Mouse (Mus musculus): Measurements from ENCODE around the gene Lrrfip1.

Lrrfip1 gene

DNA sequence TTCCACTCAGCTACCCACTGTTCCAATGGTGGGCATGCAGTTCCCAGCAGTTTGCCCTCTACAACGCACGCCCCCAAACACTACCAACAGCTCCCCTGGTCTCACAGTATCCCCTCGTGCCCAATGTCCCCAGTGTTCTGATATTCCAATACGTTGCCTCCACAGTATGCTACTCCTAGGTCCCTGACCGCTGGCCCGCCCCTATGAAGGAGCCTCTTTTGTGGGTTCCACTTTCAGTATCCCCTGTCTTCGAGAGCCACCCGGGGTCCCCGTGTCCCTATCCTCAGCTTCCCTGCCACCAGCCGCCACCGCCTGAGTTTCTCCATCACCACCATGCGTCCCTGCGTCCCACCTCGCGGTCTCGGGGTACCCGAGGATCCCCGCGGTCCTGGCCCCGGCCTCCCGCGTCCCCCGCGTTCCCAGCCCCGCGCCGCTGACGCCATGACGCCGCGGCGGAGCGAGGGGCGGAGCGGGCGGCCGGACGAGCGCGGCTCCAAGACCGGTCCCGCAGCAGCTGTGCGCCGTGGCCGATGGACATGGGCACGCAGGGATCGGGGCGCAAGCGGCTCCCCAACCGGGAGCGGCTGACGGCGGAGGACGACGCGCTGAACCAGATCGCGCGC is at the start of gene Lrrfip1:
Gene Lrrfip1 (plus strand): TSS at position 470 of the 623 bp plus-strand sequence.
- no peak for DNase-seq (ENCODE audit: low read depth, low spot score)
- Histone ChIP-seq H3K27me3 (ENCODE audit: control insufficient read depth, insufficient read depth, low read length, poor library complexity, severe bottlenecking) (no peaks in the 10 kb centered on the region), H3K36me3 (ENCODE audit: control insufficient read depth, insufficient read depth, low read length, poor library complexity, severe bottlenecking) (no peaks in the 10 kb centered on the region)

DNA sequence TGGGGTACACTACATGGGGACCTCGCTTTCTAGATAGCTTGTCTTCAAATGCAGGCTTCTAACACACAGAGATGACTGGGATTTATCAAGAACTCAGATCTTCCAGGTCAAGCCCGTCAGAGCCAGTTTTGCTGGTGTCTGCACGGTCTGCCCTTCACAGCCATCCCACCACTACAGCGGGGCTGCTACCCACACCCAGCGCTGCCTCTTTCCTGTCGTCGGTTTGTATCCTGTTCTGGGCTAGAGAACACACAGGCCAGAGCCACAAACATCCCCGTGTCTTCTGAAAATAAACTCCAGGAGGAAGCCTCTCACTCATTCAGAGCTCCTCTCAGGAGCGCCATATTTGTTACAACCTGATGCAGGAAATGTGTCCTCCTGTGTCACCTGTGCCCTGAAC is 49.2 kb upstream of the Lrrfip1 start:
- Histone ChIP-seq H3K36me3 (ENCODE audit: control insufficient read depth, insufficient read depth, low read length, poor library complexity, severe bottlenecking) (no peaks in the 10 kb centered on the region), H3K27me3 (ENCODE audit: control insufficient read depth, insufficient read depth, low read length, poor library complexity, severe bottlenecking) (no peaks in the 10 kb centered on the region; the same call in 1 of the 2 replicates)
- DNase-seq (ENCODE audit: low read depth, low spot score): no peak

DNA sequence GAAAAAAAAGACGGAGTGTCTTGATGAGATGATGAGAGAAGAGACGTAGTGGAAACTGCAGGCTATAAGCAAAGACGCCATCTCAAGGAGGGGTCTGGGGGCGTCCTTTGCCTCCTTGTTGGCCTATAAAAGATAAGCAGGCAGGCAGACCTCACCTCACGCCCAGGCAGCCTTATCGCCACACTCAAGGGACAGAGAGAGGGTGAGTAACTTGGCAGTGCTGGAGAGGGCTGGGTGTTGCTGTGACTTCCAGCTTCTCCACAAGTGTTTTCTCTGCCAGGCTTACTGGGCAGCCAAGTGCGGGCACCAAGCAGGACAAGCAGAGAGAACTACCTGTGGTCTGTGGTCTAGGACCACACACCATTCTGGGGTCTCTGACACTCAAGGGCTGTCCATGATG is 46.9 kb upstream of the Lrrfip1 start:
- no peaks in the 10 kb centered on the region for H3K36me3 ChIP-seq (ENCODE audit: control insufficient read depth, insufficient read depth, low read length, poor library complexity, severe bottlenecking)
- no peaks in the 10 kb centered on the region; the same call in 1 of the 2 replicates for H3K27me3 ChIP-seq (ENCODE audit: control insufficient read depth, insufficient read depth, low read length, poor library complexity, severe bottlenecking)
- no peak for DNase-seq (ENCODE audit: low read depth, low spot score)

DNA sequence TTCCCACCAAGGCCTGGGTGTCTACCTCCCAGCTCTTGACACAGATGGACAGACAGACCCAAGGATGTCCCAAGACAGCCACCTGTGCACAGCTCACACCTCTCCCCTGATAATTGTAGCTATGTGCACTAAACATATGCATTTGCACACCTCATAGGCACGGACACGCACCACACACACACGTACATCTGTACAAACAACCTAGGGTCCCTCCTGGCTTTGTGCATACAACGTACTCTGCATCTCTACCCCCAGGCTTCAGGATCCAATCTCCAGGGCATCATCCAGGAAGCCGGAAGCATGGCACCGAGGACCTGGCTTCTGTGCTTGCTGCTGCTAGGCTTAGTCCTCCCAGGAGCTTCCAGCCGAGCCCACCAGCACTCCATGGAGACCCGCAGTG is 45.7 kb upstream of the Lrrfip1 start, which contains the start of gene Prlh:
Gene Prlh (plus strand): TSS at position 301 of the 400 bp plus-strand sequence.
- no peaks in the 10 kb centered on the region for H3K36me3 ChIP-seq (ENCODE audit: control insufficient read depth, insufficient read depth, low read length, poor library complexity, severe bottlenecking)
- no peak for DNase-seq (ENCODE audit: low read depth, low spot score)
- H3K27me3 ChIP-seq (ENCODE audit: control insufficient read depth, insufficient read depth, low read length, poor library complexity, severe bottlenecking): no peaks in the 10 kb centered on the region; the same call in 1 of the 2 replicates

DNA sequence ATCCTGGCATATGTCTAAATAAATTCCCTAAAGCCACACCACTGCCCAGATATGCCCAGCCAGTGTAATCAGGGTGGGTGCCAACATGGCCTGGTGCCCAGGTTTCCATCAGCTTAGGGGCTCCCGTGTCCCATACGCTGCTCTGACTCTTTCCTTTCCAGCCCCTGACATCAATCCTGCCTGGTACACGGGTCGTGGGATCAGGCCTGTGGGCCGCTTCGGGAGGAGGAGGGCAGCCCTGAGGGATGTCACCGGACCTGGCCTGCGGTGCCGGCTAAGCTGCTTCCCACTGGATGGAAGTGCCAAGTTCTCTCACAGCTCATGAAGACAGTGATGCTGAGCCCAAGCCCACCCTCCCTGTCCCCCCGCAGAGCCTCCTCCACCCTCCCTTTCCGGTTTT is 44.8 kb upstream of the Lrrfip1 start:
- Histone ChIP-seq H3K36me3 (ENCODE audit: control insufficient read depth, insufficient read depth, low read length, poor library complexity, severe bottlenecking) (no peaks in the 10 kb centered on the region), H3K27me3 (ENCODE audit: control insufficient read depth, insufficient read depth, low read length, poor library complexity, severe bottlenecking) (no peaks in the 10 kb centered on the region; the same call in 1 of the 2 replicates)
- no peak for DNase-seq (ENCODE audit: low read depth, low spot score)

DNA sequence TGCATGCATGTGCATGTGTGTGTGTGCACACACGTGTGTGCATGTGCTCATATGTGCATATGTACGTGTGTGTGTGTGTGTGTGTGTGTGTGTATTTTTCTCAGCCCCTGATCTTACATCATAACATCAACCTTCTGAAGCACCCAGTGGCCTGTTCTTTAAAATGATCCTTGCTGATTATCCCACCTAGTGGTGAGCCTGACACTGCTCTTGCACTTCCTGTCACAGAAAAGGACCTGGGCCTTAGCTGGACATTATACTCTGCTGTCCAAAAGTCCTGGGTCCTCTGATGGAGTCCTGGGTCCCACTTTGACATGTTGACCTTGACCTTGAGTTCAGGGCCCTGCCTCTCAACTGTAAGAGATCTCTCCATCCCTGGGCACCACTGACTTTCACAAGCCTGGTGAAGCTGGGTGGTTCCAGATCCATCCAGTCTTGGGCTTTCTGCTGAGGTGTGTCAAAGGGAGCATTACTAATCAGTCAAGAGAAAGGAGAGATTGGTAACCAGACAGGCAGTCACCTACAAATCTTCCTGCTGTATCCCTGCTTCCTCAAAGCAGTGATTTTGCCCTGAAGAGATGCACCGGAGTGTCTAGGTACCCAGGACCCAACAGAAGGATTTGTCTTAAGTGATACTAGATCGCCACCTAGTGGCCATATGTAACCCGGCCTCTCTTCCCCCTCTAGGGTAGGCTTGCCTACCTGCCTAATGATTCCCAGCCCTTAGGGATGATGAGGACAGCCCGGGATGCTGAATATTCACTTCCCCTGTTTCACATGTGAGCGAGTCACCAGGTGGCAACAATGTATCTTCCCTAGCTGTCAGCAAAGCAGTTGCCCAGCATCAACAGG is 42.1 kb upstream of the Lrrfip1 start:
- H3K36me3 ChIP-seq (ENCODE audit: control insufficient read depth, insufficient read depth, low read length, poor library complexity, severe bottlenecking): no peaks in the 10 kb centered on the region
- no peaks in the 10 kb centered on the region for H3K27me3 ChIP-seq (ENCODE audit: control insufficient read depth, insufficient read depth, low read length, poor library complexity, severe bottlenecking)
- DNase-seq (ENCODE audit: low read depth, low spot score): peak; percentile 59

DNA sequence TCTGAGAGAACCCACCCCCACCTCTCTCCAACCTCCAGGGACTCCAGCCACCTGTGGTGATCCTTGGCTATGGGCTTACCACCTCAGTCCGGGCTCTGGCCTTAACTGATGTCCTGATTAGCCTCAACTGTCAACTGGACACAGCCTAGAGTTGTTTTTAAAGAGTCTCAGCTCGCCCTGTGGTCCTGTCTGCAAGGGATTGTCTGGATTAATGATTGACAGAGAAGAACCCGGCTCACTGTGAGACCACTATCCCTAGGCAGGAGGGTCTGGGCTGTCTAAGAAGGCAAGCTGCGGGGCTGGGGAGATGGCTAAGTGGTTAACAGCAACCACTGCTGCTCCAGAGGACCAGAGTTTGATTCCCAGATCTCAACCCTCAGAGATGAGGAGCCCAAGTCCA is 36.0 kb upstream of the Lrrfip1 start:
- no peak for DNase-seq (ENCODE audit: low read depth, low spot score)
- no peaks in the 10 kb centered on the region for H3K36me3 ChIP-seq (ENCODE audit: control insufficient read depth, insufficient read depth, low read length, poor library complexity, severe bottlenecking)
- H3K27me3 ChIP-seq (ENCODE audit: control insufficient read depth, insufficient read depth, low read length, poor library complexity, severe bottlenecking): no peaks in the 10 kb centered on the region

DNA sequence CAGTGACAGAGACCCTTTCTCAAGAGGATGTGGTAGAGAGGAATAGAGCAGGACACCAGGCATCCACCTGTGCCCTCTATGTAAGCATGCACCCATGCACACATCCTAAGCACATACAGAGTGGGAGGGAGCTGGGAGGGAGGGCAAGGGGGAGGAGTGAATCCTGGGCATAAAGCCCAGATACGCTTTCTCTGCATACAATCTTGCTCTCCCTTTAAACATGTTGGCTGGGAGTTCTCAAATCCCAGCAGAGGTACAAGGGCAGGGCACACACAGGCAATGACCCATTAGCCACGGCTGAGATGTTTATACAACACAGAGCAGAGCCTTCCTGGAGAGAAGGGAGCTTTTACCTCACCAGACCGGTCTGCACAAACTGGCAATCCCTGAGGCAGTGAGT is 35.5 kb upstream of the Lrrfip1 start:
- Histone ChIP-seq H3K36me3 (ENCODE audit: control insufficient read depth, insufficient read depth, low read length, poor library complexity, severe bottlenecking) (no peaks in the 10 kb centered on the region), H3K27me3 (ENCODE audit: control insufficient read depth, insufficient read depth, low read length, poor library complexity, severe bottlenecking) (no peaks in the 10 kb centered on the region)
- no peak for DNase-seq (ENCODE audit: low read depth, low spot score)

DNA sequence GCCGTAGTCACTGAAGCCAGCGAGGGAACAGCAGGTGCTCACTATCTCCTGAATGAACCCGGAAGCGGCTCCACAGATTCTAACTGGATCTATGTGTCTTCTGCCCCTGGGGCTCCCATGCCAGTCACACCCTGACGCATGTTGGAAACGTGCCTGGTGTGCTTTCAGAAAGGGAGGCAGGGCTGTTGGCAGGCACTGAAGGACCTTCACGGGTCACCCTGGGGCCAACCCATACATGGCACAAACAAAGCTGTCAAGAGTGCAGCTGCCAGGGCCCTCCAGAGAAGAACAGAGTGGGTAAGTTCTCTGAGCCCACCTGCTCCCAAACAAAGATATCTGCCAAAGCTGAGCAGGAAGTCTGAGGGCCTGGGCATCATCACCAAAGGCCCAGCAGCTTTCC is 31.0 kb upstream of the Lrrfip1 start:
- no peak for DNase-seq (ENCODE audit: low read depth, low spot score)
- Histone ChIP-seq H3K36me3 (ENCODE audit: control insufficient read depth, insufficient read depth, low read length, poor library complexity, severe bottlenecking) (no peaks in the 10 kb centered on the region), H3K27me3 (ENCODE audit: control insufficient read depth, insufficient read depth, low read length, poor library complexity, severe bottlenecking) (no peaks in the 10 kb centered on the region)

DNA sequence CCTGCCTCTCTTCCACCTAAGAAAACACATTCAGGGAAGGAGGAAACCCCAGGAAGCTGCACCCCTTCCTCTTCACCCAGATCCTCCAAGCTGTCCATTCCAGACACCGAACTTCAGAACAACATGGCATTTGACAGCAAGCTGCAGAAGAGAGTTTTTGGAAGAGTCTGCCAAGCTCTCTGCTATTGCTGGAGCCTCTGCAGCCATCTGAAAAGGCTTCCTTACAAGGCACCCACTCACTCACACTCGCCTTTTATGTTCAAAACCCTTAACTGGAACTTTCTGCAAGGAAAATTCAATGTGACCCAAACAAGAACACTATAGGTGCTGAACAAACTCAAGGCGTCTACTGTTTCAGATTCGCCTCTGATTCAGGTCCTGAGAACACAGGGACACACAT is 29.9 kb upstream of the Lrrfip1 start:
- DNase-seq (ENCODE audit: low read depth, low spot score): no peak
- Histone ChIP-seq H3K36me3 (ENCODE audit: control insufficient read depth, insufficient read depth, low read length, poor library complexity, severe bottlenecking) (no peaks in the 10 kb centered on the region), H3K27me3 (ENCODE audit: control insufficient read depth, insufficient read depth, low read length, poor library complexity, severe bottlenecking) (no peaks in the 10 kb centered on the region)

DNA sequence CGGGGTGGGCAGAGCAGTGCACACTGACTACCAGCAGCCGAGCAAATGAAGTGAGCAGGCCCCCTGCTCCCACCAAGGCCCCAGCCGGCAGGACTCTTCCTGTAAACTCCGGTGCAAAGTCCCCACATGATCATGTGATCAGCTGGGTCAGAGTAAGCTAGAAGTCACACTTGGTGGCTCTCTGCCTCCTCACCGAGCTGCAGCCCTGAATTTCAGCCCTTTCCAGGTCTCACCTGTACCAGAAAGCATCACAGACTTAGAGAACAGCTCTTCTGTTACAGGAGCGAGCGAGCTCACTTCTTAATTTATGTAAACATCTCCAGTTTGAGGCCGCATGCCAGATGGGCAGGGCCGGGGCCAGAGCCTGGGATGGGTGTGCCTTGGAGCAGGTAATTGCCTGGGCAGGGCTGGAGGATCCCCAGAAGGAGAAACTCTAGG is 29.2 kb upstream of the Lrrfip1 start, which contains the start of gene Rab17:
Gene Rab17 (minus strand): TSS at position 315 of the 438 bp plus-strand sequence.
- no peaks in the 10 kb centered on the region for H3K27me3 ChIP-seq (ENCODE audit: control insufficient read depth, insufficient read depth, low read length, poor library complexity, severe bottlenecking)
- H3K36me3 ChIP-seq (ENCODE audit: control insufficient read depth, insufficient read depth, low read length, poor library complexity, severe bottlenecking): no peaks in the 10 kb centered on the region
- DNase-seq (ENCODE audit: low read depth, low spot score): no peak

DNA sequence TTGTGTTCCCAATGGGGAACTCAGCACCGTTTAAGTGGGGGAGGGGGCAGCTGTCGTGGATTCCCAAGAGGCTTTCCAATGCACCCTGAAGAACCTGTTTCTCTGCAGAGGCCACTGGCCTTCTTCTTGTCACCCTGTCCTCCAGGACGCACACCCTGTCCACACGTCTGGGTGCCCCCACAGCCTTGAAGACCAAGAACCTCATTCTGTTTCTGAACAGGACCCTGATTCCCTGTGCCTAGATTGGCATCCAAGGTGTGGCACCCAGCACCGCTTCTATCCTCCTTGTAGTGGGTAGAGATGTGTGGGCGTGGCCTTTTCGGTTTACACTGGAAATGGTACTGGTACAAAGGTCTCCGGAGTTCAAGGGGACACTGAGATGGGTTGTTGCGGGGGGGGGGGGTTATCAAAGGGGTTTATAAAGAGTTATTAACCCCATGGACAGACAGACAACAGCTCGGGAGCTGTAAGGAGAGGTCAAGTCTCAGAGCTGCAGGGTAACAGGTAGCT is 28.6 kb upstream of the Lrrfip1 start:
- DNase-seq (ENCODE audit: low read depth, low spot score): no peak
- no peaks in the 10 kb centered on the region for H3K36me3 ChIP-seq (ENCODE audit: control insufficient read depth, insufficient read depth, low read length, poor library complexity, severe bottlenecking)
- no peaks in the 10 kb centered on the region for H3K27me3 ChIP-seq (ENCODE audit: control insufficient read depth, insufficient read depth, low read length, poor library complexity, severe bottlenecking)

DNA sequence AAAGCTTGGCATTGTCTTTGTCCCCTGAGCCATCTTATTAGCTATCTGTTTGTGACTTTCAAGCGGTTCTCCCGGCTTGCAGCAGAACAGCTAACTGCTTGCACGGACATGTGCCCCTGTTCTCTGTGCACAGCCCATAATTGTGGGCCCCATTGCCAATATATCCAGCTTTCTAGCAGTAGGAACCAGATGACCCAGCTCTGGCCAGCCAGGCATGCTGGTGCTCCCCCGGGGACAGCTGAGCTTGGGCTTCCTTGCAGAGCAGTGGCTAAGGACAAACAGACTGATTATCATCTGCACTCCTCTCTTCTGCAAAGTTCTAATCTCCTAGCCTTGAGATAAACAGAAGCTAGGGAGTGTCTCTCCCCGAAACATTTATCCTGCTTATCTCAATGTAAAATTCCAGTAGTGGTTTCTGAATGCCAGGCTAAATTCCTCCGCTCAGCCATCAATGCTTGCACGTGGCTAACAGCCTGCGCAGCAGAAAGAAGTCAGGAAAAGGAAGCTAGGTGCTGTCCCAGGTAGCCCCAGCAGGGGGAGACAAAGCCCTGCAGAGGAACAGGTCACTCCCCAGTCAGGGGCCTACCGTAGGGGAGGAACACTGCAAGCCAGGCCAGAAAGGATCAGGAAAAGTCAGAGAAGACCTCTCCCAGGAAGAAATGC is 25.5 kb upstream of the Lrrfip1 start:
- Histone ChIP-seq H3K36me3 (ENCODE audit: control insufficient read depth, insufficient read depth, low read length, poor library complexity, severe bottlenecking) (no peaks in the 10 kb centered on the region), H3K27me3 (ENCODE audit: control insufficient read depth, insufficient read depth, low read length, poor library complexity, severe bottlenecking) (no peaks in the 10 kb centered on the region)
- DNase-seq (ENCODE audit: low read depth, low spot score): peak; percentile 79

DNA sequence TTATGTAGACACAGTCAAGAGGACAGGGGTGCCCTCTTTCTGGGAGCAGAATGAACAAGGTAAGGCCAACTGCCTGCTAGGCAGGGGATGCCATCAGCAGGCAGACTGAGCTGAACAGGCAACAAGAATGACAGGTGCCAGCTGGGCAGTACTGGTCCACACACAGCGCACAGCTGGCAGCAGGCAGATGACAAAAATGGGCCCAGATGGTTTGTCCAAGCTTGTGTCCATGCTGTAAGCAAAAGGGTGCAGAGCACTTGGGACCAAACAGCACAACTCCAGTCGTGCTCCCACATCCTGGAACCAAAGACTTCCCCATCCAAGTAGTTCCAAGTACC is 25.0 kb upstream of the Lrrfip1 start:
- Histone ChIP-seq H3K36me3 (ENCODE audit: control insufficient read depth, insufficient read depth, low read length, poor library complexity, severe bottlenecking) (no peaks in the 10 kb centered on the region), H3K27me3 (ENCODE audit: control insufficient read depth, insufficient read depth, low read length, poor library complexity, severe bottlenecking) (no peaks in the 10 kb centered on the region)
- no peak for DNase-seq (ENCODE audit: low read depth, low spot score)

Measured in splenic B cell, adult 2 months (primary cell).